Mouse (Mus musculus): ENCODE measurements at regions not wholly inside any gene's neighbourhood (a gene's known extent, or its start where the extent isn't known, plus 50 kb on each side); places are given as distances from the start of the nearest gene placed in this dataset.

DNA sequence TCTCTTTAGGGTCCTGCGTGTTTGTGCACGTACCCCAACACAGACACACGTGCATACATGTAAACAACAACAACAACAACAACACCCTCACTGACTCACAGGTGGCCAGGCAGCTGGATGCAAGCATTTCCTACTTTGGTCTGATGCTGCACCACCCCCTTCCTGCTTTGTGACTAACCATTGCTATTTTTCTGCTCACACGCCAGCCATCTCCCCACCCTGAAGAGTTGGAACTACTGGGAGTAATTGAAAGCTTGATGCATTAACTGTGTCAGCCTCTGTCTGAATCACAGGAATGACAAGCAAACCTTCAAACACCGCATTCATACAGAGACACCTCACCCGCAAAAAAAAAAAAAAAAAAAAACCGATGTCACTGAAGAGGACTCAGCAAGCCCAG, 346.5 kb downstream of the Prdm2 start:
- H3K27me3 ChIP-seq (replicated peaks): no peaks in the 10 kb centered on the region
- no peaks in the 10 kb centered on the region for H3K4me1 ChIP-seq (ENCODE audit: control insufficient read depth in 1 of 2, insufficient read depth in 2 of 2)
- in situ Hi-C loops (cut with MboI; ENCODE audit: low pct_ligation_motif_present, low pct_unique_long_range_greater_than_20kb, low sequenced_read_pairs): no loop called here
- no peak for DNase-seq (ENCODE audit: extremely low read depth)
- peaks cover 88% of the 10 kb centered on the region for H3K9me3 ChIP-seq (replicated peaks; ENCODE audit: low read length)
- H3K36me3 ChIP-seq (replicated peaks in 1 of 2; ENCODE audit: control insufficient read depth in 1 of 2, insufficient read depth in 1 of 2, low read length in 1 of 2): no peaks in the 10 kb centered on the region
- no peak overlapping the region for H3K9ac ChIP-seq (ENCODE audit: insufficient read depth, low read depth)
- H3K27ac ChIP-seq (ENCODE audit: insufficient read depth, low read depth): no peak overlapping the region
- H3K79me2 ChIP-seq (replicated peaks; ENCODE audit: control insufficient read depth, extremely low read depth, insufficient read depth, poor library complexity, severe bottlenecking): no peaks in the 10 kb centered on the region
- H3K4me3 ChIP-seq (replicated peaks in 1 of 3; ENCODE audit: low read depth in 2 of 3, low read length in 2 of 3, poor library complexity in 1 of 3): no peak overlapping the region
- dilution Hi-C loops (cut with MboI; ENCODE audit: extremely low pct_ligation_motif_present, extremely low pct_unique_long_range_greater_than_20kb, low sequenced_read_pairs): no loop called here
- H3K4me2 ChIP-seq (ENCODE audit: insufficient read depth, low read depth, poor library complexity, severe bottlenecking): no peak overlapping the region
- TF ChIP-seq RCOR1 (conservative IDR thresholded peaks at IDR 0.05; ENCODE audit: low read depth, low read length) (no peak), MXI1 (IDR thresholded peaks at IDR 0.05; ENCODE audit: low read depth, low read length) (no peak), EP300 (IDR thresholded peaks at IDR 0.05; ENCODE audit: low read length) (no peak), CHD1 (IDR thresholded peaks at IDR 0.05; ENCODE audit: low read depth, low read length) (no peak), MEF2A (IDR thresholded peaks at IDR 0.05; ENCODE audit: borderline replicate concordance, low read depth, low read length) (no peak), USF2 (conservative IDR thresholded peaks at IDR 0.05; ENCODE audit: low read depth, low read length) (no peak), TBP (conservative IDR thresholded peaks at IDR 0.05; ENCODE audit: low read depth, low read length) (no peak), NELFE (IDR thresholded peaks at IDR 0.05; ENCODE audit: low read depth, low read length) (no peak), CHD2 (IDR thresholded peaks at IDR 0.05; ENCODE audit: low read length) (no peak), MAX (IDR thresholded peaks at IDR 0.05; ENCODE audit: low read length) (no peak), UBTF (IDR thresholded peaks at IDR 0.05; ENCODE audit: low read depth, low read length) (no peak), IRF4 (IDR thresholded peaks at IDR 0.05; ENCODE audit: low read depth, low read length) (no peak), ZC3H11A (IDR thresholded peaks at IDR 0.05; ENCODE audit: low read depth, low read length) (no peak), E2F4 (IDR thresholded peaks at IDR 0.05; ENCODE audit: insufficient replicate concordance, low read depth, low read length) (no peak), JUND (conservative IDR thresholded peaks at IDR 0.05; ENCODE audit: low read depth, low read length) (no peak), GABPA (IDR thresholded peaks at IDR 0.05; ENCODE audit: insufficient replicate concordance, low read depth, low read length) (no peak), MAZ (IDR thresholded peaks at IDR 0.05; ENCODE audit: low read depth, low read length) (no peak)

GRCm38 (mm10) chr4:142865593-142865992, 347.2 kb downstream of the Prdm2 start:
- Histone ChIP-seq H3K36me3 (replicated peaks in 1 of 2; ENCODE audit: control insufficient read depth in 1 of 2, insufficient read depth in 1 of 2, low read length in 1 of 2) (no peaks in the 10 kb centered on the region), H3K4me2 (ENCODE audit: insufficient read depth, low read depth, poor library complexity, severe bottlenecking) (no peak overlapping the region), H3K4me3 (replicated peaks in 1 of 3; ENCODE audit: low read depth in 2 of 3, low read length in 2 of 3, poor library complexity in 1 of 3) (no peak overlapping the region), H3K27ac (ENCODE audit: insufficient read depth, low read depth) (no peak overlapping the region), H3K4me1 (ENCODE audit: control insufficient read depth in 1 of 2, insufficient read depth in 2 of 2) (no peaks in the 10 kb centered on the region), H3K9me3 (replicated peaks; ENCODE audit: low read length) (peaks cover 88% of the 10 kb centered on the region), H3K9ac (ENCODE audit: insufficient read depth, low read depth) (no peak overlapping the region), H3K27me3 (replicated peaks) (no peaks in the 10 kb centered on the region), H3K79me2 (replicated peaks; ENCODE audit: control insufficient read depth, extremely low read depth, insufficient read depth, poor library complexity, severe bottlenecking) (no peaks in the 10 kb centered on the region)
- dilution Hi-C loops (cut with MboI; ENCODE audit: extremely low pct_ligation_motif_present, extremely low pct_unique_long_range_greater_than_20kb, low sequenced_read_pairs): no loop called here
- no peak for DNase-seq (ENCODE audit: extremely low read depth)
- no peak for TF ChIP-seq MAFK (IDR thresholded peaks at IDR 0.05; ENCODE audit: insufficient replicate concordance, low read length)
- TF ChIP-seq MAX (IDR thresholded peaks at IDR 0.05; ENCODE audit: low read length): no peak
- no peak for TF ChIP-seq UBTF (IDR thresholded peaks at IDR 0.05; ENCODE audit: low read depth, low read length)
- TF ChIP-seq CHD2 (IDR thresholded peaks at IDR 0.05; ENCODE audit: low read length): no peak
- no peak for TF ChIP-seq TBP (conservative IDR thresholded peaks at IDR 0.05; ENCODE audit: low read depth, low read length)
- TF ChIP-seq E2F4 (IDR thresholded peaks at IDR 0.05; ENCODE audit: insufficient replicate concordance, low read depth, low read length): no peak
- no peak for TF ChIP-seq IRF4 (IDR thresholded peaks at IDR 0.05; ENCODE audit: low read depth, low read length)
- TF ChIP-seq RCOR1 (conservative IDR thresholded peaks at IDR 0.05; ENCODE audit: low read depth, low read length): no peak
- TF ChIP-seq POLR2AphosphoS2 (IDR thresholded peaks at IDR 0.05; ENCODE audit: low read depth, low read length): no peak
- TF ChIP-seq NRF1 (IDR thresholded peaks at IDR 0.05; ENCODE audit: low read depth, low read length): no peak
- no peak for TF ChIP-seq BHLHE40 (IDR thresholded peaks at IDR 0.05; ENCODE audit: low read depth, low read length)
- TF ChIP-seq JUN (IDR thresholded peaks at IDR 0.05; ENCODE audit: insufficient read depth, low read depth, low read length): no peak
- TF ChIP-seq ZKSCAN1 (IDR thresholded peaks at IDR 0.05; ENCODE audit: borderline replicate concordance, low read depth, low read length): no peak
- TF ChIP-seq ZMIZ1 (IDR thresholded peaks at IDR 0.05; ENCODE audit: low read depth, low read length): no peak
- no peak for TF ChIP-seq GABPA (IDR thresholded peaks at IDR 0.05; ENCODE audit: insufficient replicate concordance, low read depth, low read length)
- TF ChIP-seq NELFE (IDR thresholded peaks at IDR 0.05; ENCODE audit: low read depth, low read length): no peak
- no peak for TF ChIP-seq SIN3A (IDR thresholded peaks at IDR 0.05; ENCODE audit: low read length)
- TF ChIP-seq MYC (IDR thresholded peaks at IDR 0.05; ENCODE audit: low read depth, low read length): no peak
- in situ Hi-C loops (cut with MboI; ENCODE audit: low pct_ligation_motif_present, low pct_unique_long_range_greater_than_20kb, low sequenced_read_pairs): no loop called here

Measured in CH12.LX (cell line).